Mouse (Mus musculus): Measurements from ENCODE around the gene Oog2.
"Not testable (repeated sequence)": the region's sequence is repeated elsewhere in the genome, so short reads cannot be mapped to it uniquely, and the experiment has no call there.

GRCm38 (mm10) chr4:144213218-144213617, 22.7 kb downstream of the Oog2 start, which contains the start of gene C87977:
- not testable (repeated sequence) for TF ChIP-seq MAZ (IDR thresholded peaks at IDR 0.05; ENCODE audit: low read depth, low read length); EP300 (IDR thresholded peaks at IDR 0.05; ENCODE audit: low read depth in 1 of 2, low read length in 2 of 2); MYC (IDR thresholded peaks at IDR 0.05; ENCODE audit: low read depth, low read length); GATA1 (IDR thresholded peaks at IDR 0.05; ENCODE audit: low read depth, low read length); POLR2A (IDR thresholded peaks at IDR 0.05; ENCODE audit: control insufficient read depth in 1 of 2, insufficient read depth in 1 of 2, low read depth in 1 of 2, low read length in 2 of 2, poor library complexity in 1 of 2); MAX (IDR thresholded peaks at IDR 0.05; ENCODE audit: low read length); SIN3A (IDR thresholded peaks at IDR 0.05; ENCODE audit: low read length); CTCF (IDR thresholded peaks at IDR 0.05 in 2 of 3, conservative IDR thresholded peaks at IDR 0.05 in 1 of 3; ENCODE audit: control insufficient read depth in 1 of 3, insufficient read depth in 1 of 3, low read depth in 2 of 3, low read length in 3 of 3, poor library complexity in 1 of 3, severe bottlenecking in 1 of 3); GABPA (IDR thresholded peaks at IDR 0.05; ENCODE audit: low read depth, low read length); MAFK (IDR thresholded peaks at IDR 0.05; ENCODE audit: borderline replicate concordance, low read depth, low read length)

Data from MEL (cell line).